Mouse (Mus musculus): ENCODE measurements around the gene Serpine1.
A peak's percentile ranks its signal among the peaks of the same experiment; 100 is the strongest.

Serpine1 gene

DNA sequence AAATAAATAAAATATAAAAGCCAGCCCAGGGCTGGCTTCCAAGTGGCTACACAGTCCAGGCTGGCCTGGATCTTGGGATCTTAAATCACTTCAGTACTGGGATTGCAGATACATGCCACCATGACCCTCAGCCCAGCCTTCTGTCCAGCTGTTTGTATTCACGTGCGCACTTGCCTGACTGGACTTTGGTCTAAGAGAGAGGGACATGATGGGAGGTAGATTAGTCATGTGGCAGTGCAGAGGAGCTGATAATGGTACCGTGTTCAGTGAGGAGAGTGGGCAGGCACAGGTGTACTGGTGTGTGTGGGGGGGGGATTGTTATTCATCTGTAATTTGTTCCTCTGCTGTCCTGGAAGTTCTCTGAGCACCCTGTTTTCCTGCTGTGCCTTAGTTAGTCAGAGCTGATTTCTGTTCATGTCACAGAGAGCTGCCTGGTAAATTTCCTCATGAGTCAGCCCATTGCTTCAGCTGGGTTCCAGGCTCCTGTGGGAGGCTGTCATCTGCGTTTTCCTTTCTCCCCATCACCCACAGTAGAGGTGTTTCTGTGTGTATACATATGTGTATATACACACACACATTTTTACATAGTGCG is 20.1 kb downstream of the Serpine1 start:
- DNase-seq: no peak

DNA sequence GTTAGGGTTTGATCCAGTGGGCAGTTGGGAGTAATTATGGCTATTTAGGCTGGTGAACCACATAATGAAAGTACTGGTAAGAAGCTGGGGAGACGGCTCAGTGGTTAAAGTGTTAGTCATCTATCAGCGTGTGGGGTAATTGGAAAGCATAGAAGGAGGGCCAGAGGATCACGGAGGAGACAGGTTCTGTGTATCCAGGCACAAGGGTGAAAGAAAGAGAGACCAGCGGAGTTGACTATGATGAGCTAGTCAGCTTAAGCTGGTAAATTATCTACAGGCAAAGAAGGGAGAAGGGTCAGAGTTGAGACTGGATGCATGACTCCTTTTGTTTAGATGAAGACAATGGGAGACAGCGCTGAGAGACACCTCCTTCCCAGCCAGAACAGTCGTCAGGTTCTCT is 20.9 kb downstream of the Serpine1 start:
- no peak for DNase-seq

DNA sequence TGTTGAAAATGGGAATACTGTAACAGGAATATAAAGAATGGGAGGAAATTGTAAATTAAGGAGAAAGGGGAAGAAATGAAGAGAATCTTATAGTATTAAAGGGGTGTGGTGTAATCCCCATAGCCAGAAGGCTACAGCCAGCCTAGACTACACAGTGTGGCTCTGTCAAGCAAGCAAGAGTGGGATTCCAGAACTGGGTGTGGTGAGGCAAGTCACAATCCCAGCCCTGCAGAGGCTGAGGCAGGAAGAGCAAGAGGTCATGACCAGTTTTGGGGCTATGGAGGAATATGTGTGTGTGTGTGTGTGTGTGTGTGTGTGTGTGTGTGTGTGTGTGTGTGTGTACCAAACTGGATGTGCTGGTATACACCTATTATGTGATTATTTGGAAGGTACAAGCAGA is 25.1 kb downstream of the Serpine1 start:
- DNase-seq: no peak

DNA sequence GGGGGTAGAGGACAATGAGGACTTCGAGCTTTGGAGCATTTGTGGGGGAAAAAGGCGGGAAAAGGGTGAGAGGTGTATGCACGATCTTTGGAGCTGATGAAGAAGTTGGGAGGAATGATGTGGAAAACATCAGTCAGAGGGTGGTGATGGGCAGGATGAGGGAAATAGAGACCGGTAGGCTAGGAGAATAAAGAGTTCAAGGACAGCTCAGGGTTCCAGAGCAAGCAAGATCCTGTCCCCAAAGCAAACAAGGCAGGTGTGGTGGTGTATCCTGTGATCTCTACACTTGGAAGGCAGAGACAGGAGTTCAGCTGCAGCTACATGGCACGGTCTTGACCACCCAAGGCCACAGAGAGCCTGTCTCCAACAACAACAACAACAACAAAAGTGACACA is 25.7 kb downstream of the Serpine1 start:
- DNase-seq: no peak

DNA sequence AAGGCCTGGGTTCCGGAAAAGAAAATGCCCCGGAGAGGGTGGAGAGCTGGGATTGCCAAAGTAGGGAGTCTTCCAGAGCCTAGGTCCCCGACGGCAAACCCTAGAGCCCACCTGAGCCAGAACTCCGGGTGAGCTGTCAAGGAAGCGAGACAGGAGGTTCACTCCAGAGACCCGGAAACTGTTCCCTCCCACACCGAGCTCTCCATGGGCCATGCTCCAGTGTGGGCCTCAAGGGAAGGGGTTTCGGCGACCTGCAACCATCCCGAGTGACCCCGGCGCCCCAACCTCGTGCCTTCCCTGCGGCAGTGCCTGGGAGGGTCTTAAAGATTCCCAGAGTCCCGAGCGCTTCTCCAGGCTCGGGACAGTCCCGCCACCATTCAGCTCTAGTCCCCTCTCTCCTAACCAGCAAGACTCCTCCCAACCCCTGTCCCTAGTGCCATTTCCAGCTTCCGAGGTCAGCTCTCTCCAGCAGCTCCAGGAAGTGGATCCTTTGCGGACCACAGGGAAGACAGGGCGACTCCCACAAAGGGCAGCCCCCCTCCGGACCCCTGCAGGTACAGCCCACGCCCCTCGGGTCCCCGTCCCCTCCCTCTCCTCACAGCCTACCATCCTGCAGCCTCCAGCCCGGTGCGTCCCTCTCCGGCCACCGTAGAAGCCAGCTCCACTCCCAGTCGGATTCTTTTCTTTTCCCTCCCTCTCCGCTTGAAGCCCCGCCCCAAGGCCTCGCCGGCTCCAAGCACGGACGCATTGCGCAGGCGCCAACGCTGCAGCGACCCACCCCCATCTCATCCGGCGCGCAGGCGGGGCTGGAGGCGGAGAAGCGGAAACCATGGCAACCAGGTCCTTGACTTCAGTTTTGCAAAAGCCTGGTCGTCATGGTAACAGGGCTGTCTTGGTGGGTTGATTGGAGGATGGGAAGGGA is 26.4 kb downstream of the Serpine1 start, which contains the start of gene Ap1s1:
Ap1s1 (minus strand) TSS at position 734 of the 922 bp plus-strand sequence.
- peak; percentile 94 to 95 for DNase-seq

DNA sequence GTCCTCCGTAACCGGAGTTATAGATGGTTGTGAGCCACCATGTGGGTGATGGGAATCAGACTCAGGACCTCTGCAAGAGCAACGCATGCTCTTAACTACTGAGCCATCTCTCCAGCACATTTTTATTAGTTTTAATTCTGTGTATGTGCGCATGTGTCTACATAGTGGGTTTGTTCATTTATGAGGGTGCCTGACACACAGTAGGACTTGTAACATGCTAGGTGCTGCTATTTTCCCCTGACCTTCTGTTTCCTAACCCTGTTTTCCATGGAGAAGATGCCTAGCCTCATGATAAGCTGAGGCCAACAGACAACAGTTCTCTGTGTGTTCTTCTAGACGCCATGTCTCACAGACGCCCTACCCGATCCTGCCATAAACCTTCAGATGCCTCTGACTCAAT is 28.1 kb downstream of the Serpine1 start:
- no peak for DNase-seq

DNA sequence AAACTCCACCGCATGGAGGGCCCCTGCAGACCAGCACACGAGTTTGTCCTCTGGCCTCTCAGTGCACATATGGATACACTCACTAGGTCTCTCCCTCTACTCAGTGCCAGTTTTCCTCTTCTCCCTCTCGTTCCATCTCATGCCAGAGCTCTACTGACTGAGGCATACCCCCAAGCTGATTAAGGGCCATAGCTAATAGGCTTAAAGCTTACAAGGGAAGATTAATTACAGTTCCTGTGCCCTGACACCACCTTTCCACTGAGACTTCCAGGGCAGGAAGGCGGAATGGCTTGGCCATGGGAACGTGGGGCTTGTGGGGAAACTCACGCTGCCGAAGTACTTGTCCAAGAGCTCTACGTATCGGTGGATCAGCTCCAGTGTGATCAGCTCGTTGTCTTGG is 30.6 kb downstream of the Serpine1 start:
- DNase-seq: no peak

DNA sequence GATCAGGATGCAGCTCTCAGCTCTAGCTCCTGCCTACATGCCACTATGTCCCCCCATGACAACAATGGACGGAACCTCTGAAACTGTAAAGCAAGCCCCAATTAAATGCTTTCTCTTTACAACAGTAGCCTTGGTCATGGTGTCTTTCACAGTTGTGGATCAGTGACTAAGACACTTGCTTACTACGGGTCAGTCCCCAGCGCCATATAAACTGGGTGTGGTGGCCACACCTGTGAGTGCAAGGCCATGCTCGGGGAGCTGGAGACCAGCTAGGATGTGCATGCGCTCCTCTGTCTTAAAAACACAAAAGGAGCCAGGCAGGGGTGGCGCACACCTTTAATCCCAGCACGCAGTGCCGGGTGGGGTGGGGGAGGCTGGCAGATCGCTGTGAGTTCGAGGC is 32.6 kb downstream of the Serpine1 start:
- DNase-seq: no peak

DNA sequence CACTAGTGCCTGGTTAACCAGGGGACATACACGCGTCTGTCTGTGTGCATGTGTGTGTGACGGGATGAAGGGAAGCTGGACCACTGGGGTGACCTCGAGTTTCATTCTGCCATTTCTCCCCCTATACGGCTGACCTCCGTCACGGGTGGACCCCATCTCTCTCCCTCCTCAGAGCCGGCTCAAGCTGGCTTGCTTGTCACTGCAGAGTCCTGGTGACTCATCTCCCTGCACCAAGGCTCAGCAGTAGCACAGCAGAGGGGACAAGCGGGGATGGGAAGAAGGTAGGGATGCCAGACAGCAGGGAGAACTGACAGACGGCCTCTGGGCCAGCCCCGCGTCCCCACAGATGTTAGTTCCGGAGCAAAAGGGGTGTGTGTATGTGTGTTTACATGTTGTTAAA is 35.9 kb downstream of the Serpine1 start:
- DNase-seq: no peak

DNA sequence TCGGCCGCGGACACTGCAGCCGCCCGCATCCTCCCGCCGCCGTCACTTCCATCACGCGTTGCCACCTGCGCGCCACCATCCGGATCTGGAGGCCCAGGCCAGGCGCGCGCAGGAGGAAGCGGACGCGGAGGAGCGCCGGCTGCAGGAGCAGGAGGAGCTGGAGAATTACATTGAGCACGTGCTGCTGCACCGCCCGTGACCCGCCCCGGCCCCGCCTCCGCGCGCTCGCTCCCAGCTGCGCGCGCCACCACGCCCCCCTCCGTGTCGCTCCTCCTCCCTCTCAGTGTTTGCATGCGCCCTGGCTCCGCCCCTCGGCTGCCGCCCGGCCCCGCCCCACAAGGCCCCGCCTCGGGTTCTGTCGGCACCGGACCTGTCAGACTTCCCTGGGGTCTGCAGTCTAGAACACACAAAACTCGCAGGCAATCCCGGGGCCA is 39.4 kb downstream of the Serpine1 start:
- peak; percentile 86 for DNase-seq

DNA sequence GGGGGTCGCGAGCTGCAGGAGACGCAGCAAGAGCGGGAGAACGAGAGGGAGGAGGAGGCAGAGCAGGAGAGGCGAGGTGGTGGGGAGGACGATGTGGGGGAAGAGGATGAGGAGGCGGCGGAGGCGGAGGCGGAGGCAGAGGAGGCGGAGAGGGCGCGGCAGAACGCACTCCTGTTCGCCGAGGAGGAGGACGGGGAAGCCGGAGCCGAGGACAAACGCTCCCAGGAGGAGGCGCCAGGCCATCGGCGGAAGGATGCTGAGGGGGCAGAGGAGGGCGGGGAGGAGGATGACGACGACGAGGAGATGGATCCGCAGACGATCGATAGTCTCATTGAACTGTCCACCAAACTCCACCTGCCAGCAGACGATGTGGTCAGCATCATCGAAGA is 40.0 kb downstream of the Serpine1 start:
- DNase-seq: peak; percentile 19 to 30

DNA sequence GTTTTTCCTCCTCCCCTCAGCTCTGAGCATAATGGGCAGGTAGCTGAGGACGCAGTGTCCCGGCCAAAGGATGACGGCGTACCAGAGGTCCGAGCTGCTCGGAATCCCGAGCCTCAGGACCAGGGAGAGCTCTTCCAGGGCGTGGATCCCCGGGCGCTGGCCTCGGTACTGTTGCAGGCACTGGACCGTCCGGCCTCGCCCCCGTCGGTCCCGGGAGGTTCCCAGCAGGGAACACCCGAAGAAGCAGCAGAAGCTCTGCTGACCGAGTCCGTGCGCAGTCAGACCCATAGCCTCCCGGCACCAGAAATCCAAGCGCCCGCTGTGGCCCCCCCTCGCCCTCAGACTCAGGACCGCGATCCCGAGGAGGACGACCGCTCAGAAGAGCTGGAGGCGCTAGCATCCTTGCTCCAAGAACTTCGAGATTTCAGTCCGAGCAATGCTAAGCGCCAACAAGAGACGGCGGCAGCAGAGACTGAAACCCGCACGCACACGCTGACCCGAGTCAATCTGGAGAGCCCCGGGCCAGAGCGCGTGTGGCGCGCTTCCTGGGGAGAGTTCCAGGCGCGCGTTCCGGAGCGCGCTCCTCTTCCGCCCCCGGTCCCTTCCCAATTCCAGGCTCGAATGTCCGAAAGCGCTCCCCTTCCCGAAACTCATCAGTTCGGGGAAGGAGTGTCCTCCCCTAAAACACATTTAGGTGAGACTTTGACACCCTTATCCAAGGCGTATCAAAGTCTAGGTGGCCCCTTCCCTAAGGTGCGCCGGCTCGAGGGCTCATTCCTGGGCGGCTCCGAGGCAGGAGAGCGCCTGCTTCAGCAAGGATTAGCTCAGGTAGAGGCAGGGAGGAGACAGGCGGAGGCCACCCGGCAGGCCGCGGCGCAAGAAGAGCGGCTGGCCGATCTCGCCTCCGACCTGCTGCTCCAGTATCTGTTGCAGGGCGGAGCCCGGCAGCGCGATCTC is 40.7 kb downstream of the Serpine1 start:
- DNase-seq: peak in 1 of 2 experiments; percentile 19

DNA sequence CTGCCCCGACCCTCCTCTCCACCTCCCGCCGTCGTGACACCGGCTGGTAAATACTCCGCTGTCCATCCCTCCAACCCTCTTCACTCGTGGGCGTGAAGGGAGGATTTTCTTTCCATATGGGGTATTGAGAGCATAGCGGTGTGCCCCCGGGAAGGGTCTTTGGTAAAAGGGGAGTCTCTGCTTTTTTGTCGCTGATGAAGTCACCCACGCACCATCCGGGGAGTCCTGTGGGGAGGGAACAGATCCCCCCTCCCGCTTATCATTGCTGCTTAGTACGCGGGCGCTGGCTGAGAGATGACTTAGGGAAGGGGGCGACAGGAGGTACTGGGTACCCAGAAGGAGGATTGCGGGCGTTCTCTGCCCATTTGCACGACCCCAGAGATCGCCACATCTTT is 41.7 kb downstream of the Serpine1 start:
- no peak for DNase-seq

DNA sequence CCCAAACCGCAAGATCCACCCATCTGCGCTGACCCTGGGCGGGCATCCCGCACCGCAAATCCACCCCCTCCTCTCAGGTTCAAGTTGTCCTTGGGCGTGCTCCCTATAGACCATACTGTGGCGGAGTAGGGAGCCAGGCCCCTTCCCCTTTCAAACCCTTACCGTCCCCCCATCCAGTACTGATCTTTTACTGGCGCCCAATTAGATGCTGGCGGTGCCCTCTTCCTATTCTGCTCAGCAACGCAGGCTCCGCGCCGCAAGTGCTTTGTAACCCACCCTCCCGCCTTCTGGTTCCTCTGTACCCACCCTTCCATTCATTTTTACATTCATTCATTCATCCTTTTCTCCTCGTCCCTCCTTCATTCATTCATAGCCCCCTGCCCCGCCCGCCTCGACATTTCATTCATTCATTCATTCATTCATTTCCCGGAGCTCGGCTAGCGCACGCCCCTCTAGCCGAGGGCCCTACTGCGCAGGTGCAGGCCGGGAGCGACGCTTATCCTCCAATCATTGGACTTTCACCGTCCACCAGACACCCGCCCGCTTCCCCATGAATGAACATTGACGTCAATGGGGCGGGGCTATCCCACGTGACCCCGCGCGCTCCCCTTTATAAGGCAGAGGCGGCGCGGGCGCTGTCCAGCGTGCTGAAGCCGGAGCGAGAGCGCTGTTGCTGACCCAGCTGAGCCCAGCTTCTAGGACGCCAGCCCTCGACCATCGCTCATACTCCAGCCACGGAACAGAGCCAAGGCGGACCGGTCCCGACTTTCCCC is 42.2 kb downstream of the Serpine1 start:
- DNase-seq: peak; percentile 99

DNA sequence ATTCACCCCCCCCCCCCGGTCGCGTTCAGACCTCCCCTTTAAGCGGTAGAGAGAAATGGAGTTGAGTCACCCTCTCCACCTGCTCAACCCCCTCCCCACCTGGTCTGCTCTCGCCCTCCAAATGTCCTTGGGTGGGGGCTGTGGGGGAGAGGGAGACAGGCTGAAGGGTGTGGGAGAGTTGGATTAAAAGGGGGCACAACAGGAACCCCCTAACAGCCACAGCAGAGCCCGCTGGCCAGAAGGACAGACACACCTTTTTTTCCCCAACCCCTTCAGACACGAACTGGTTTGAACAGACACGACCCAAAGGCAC is 42.8 kb downstream of the Serpine1 start:
- no peak for DNase-seq

DNA sequence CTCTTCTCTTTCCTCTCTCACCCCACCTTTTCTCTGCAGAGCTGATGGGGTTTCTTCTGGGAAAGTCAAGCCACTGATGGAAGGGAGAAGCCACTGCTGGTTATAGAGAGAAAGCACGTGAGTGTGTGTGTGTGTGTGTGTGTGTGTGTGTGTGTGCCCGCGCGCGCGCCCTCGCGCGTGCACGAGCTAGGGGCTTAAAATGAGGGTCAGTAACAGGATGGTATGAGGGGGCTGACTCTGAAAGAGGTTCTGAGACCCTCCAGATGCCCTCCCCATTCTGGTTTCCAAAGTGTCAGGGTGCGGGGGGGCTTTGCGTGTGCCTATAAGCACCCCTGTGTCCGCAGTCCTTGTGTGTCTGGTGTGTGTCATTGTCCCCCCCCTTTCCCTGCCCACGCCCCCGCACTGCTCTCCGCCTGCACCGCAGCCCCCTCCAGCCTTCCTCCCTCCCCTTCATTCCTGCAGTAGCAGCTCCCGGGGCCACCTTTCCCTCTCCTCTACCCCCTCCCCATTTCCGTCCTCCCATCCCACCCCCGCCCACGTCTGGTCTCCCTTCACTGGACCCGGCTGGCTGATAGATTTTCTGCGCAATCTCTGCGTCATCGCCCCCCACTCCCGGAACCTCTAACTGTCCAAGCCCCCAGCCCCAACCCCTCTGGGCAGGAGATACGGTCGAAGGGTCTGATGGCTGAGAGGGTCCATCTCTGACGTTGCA is 43.4 kb downstream of the Serpine1 start:
- no peak for DNase-seq

DNA sequence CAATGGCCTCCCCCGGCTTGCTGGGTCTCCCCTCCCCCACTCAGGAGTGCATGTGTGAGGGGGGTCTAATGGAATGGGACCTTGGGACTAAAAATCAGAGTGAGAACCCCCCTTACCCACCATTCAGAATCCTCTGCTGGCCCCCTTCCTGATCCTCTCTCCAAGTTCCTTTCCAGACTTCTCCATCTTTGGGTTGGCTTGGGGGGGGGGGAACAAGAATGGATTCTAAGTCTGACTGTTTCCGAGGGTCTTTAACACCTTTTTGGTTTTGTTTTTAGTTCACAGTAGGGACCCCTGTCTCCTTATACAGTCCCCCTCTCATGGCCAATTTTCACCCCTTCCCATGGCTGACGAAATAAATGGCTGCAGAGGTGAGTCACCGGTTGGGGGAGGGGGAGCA is 46.0 kb downstream of the Serpine1 start, which contains the start of gene Vgf:
Vgf (plus strand) TSS at position 301 of the 400 bp plus-strand sequence.
- DNase-seq: no peak

DNA sequence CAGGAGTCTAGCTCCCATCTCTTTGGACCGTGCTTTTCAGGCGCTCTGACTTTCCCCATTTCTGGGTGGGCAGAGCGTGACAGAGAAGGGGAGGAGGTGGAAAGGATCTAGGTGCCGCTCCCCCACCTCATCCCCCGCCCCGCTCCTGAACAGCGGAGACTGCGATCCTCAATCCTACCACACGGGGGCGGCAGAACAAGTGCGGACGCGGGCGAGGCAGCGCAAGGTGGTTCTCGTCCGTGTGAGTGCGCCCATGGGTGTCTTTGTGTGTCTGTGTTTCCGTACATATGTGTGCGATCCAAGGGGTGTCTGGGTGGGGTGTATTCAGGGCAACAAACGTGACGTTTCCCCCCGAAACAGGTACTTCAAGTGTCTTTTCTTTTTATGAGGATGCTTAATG is 46.9 kb downstream of the Serpine1 start:
- DNase-seq: peak; percentile 90 to 91

DNA sequence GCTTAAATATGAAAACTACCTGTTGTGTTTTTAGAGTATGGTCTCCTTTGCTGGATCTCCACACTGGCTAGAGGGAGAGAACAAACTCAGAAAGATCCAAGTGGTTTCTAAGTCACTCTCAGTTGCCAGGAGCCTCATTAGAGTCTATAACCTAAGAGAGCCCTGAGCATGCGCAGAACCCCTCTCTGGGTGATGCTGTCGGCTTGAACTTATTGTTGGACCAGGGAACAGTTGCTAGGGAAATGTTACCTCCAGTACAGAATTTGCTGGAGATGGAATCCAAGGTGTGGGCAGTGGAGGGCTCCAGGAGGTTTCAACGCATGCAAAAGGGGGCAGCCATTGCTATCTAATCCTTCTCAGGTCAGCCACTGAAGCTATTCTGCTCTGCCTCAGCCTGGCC is 47.8 kb downstream of the Serpine1 start:
- DNase-seq: no peak

DNA sequence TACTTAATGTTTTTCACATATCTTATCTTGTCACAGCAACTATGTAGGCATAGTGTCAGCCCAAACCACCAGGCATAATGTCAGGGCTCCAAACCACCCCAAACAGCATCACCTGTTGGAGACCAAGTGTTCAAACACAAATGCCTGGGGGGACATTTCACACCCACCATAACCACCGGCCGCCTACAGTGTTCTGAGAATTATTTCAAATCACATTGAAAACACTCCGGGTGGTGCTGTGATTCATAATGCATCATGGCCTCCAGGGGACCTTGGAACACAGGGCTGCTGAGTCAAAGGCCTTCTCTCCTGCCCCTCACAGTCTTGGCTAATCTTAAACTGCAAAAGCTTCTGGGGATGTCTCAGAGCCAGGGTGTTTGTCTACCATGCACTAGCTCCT is 56.2 kb downstream of the Serpine1 start:
- DNase-seq: no peak

DNA sequence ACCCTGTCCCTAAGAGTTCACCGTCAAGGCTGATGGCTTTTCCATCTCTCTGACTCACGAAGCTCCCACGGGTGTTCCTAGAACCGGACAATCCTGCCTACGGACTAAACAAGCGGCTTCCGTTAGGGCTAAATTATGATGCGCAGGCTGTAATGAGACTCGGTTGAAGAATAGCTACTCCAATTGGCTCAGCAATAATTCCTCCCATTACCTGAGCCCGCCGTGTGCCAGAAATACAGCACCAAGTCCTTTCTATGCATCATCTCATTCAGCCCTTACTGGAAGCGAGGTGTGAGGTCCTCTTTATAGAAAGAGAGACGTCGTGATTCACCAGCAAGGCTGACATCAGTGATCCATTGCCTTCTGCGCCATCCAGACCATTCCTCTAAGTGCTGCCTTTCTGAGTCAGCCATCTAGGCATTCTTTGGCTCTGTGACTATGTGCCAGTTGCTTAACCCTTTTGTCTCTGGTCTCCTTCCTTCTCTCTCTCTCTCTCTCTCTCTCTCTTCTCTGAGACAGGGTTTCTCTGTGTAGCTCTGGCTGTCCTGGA is 59.6 kb downstream of the Serpine1 start:
- no peak for DNase-seq

All from B cell, adult 2 months (primary cell).